Mouse (Mus musculus) right cerebral cortex, adult 2 months (tissue): ENCODE data around the gene Ano10.

ENCODE experiments used
- DNase-seq, 2 experiments: peaks; one replicate each; pipeline ENCODE4 v3.0.0; 2021 to 2022; ENCODE audit warnings: low spot score in 2 of 2

The Ano10 gene

GRCm38 (mm10) chr9:122156389-122157078 lies 137.7 kb downstream of the Ano10 start:
- DNase-seq = no peak

DNA sequence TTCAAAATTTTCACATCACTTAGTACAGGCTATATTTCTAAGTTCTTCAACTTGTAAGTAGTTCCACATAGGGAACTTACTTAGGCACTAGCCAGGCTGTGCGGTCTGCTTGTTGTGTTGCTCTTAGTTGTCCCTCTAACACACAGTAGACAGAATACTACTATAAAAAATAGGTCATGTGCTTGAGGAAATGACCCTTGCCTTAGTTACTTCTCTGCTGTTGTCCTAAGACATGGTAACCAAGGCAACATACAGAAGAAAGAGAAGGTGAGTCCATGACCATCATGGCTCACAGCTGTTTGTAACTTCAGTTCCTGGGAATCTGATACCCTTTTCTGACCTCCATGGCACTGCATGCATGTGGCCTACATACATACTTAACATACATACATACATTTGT lies 139.0 kb downstream of the Ano10 start:
- no peak for DNase-seq

DNA sequence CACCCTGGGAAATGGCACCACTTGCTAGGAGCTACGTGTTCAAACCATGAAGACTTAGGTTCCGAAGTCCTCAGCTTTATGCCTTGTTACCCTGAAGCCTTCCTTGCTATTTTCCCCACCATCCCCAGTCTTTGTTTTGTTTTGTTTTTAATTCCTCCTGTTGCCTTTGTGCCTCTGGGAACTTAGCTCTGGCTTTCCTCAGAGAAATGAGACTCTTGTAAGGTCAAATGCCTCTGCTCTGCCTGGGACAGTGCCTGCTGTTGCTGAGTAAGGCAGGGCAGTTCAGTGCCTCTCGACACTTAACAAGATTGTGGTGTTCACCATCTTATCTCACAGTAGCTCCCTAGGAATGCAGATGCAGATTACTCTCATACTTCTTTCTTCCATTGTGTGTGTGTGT lies 140.8 kb downstream of the Ano10 start:
- DNase-seq = no peak

- DNase-seq = no peak
Observed at GRCm38 (mm10) chr9:122152501-122152900, 141.7 kb downstream of the Ano10 start.

DNA sequence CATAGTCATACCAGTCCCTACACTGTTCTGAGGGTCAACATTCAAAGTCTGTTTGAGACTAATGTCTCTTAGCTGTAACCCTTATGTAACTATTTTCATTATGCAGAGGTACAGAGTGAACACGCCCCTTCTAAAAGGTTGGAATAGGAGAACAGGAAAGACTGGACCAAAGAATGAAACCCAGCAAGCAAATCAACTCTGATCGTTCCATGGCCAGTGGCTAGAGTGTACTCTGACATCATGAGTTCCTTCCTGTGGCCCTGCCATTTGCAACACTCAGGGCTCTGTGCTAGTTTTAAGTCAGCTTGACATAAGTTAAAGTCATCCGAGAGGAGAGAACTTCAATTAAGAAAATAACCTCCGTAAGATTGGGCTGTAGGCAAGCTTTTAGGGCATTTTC lies 142.2 kb downstream of the Ano10 start:
- DNase-seq = no peak

DNA sequence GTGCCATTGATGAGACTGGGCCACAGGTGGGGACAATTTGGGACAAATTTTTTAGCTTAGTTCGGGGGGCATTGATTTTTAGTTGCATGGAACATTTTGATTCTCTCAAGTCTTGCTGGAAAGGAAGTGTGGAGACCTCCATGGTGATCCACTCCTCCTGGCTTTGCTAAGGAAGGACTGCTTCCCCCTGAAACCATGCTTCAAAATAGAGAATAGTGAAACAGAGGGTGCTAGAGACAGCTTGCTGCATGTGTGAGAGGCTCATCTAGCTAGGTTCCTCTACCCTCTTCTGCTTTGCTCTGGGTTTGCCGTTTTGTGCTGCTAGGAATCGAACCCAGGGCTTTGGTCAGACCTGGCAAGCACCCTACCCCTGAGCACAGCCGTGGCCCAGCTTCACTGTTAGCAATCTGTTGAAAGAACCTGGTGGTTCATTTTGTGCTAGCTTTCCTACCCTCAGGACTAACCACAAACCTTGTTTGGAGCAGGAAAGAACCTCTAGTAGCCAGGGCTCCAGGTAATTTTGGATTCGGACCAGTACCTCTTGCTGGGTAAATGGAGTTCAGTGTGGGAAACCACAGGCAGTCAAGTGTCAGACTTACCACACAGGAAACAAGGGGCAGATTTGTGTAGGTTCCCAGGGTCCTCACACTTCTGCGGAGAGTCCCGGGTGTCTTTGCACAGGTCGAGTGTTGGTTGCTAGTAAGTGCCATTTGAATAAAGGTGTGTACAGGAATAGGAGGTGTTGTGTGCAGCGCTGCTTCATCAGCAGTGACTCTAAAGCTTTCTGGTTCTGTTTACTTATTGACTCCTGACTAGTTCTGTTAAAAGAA lies 144.0 kb downstream of the Ano10 start:
- DNase-seq = no peak

- no peak for DNase-seq
Observed at GRCm38 (mm10) chr9:122148356-122148755, 145.9 kb downstream of the Ano10 start.

DNA sequence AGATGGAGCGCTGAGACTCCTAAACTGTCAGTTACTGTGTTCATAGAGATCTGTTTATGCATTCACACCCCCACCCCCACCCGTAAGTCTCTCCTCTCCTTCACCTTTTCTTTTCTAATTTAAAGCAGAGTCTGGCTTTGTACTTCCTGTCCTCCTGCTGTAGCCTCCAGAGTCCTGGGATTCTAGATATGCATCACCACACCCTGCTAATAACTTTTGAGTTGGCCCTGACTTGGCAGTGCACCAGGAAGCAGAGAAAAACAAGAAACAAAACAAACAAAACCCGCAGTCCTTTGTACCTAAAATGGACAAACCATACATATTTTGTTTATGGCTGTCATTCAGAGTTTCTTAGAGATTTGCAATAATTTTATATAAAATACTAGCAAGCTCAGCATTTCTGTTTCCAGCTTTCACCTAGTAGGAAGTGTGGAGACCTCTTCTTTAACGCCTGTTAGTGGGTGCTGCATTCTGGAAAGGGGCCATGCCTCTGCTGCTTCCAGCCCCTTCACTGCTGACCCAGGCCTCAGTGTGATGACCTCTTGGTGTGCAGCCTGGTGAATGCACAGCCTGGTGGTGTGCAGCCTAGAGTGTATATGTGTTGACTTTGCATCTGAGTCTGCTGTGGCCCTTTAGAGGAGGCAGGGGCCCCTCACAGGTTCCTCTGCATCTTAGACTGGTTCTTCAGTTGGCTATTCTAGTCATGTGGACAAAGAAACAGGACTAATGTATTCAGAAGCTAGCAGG lies 147.9 kb downstream of the Ano10 start:
- DNase-seq = no peak

- DNase-seq = no peak
Observed at GRCm38 (mm10) chr9:122145677-122146076, 148.5 kb downstream of the Ano10 start.

DNA sequence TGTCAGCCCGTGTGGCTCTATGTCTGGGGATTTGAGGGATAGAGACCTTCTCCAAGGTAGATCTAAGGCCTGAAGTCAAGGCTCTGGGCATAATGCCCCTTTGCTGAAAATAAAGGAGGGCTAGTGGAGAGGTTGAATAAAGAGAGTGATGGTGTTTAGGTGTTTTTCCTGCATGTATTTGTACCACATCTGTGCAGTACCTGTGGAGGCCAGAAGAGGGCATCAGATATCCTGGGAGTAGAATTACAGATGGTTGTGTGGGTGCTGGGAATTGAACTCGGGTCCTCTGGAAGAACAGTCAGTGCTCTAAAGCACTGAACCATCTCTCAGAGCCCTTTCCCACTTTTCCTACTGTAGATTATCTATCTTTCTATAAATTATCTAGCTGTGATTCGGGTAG lies 149.4 kb downstream of the Ano10 start:
- no peak for DNase-seq

- no peak for DNase-seq
Observed at GRCm38 (mm10) chr9:122143219-122143618, 151.0 kb downstream of the Ano10 start.

- DNase-seq = no peak
Observed at GRCm38 (mm10) chr9:122139236-122139635, 155.0 kb downstream of the Ano10 start.

GRCm38 (mm10) chr9:122138371-122139029 lies 155.7 kb downstream of the Ano10 start:
- DNase-seq = no peak

- no peak for DNase-seq
Observed at GRCm38 (mm10) chr9:122137960-122138359, 156.3 kb downstream of the Ano10 start.

DNA sequence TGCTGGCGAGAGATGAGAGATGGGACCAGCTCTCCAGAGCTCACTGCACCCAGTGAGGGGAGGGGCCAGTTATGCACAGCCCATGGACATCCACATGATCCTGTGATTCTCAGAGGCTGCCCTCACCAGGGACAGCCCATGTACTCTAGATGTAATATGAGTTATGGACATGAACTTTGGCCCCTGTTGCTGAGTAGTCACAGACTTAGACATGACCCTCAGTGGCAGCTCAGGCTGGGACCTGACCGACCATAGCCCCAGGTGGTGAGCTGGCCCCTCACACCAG lies 158.4 kb downstream of the Ano10 start:
- no peak for DNase-seq

- no peak for DNase-seq
Observed at GRCm38 (mm10) chr9:122135095-122135884, 158.9 kb downstream of the Ano10 start.

DNA sequence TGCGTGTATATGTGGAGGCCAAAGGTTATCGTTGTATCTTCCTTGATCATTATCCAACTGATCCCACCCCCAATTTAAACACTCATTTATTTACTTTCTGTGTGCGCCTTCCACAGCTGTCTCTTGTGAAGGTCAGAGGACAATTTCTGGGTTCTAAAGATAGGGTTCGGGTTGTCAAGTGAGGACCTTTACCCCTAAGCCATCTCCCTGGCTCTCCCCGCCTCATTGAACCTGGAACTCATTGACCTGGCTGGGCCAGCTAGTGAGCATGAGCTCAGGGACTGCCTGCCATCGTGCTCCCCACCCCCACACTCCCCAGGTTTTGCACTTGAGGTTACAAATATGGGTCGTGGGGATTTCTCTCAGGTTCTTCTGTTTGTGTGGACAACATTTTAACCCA lies 162.1 kb downstream of the Ano10 start:
- DNase-seq = no peak

GRCm38 (mm10) chr9:122130666-122131065 lies 163.6 kb downstream of the Ano10 start:
- no peak for DNase-seq

DNA sequence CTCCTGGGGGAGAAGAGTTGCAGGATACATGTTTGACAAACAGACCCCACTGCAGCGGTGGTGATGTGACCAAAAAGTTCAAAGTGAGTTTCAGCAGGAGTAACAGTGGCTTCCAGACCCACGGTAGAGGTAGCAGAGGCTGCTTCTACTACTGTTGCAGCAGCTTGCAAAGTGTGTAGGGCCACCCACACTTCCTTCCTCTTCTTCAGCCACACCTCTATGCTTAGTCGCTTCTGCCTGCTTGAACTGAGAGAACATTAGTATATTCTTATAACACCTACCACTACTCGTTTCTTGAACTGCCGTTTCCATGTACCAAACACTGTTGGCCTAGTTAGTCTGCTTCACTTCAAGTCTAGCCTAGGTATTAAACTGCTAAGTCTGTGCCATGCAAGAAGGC lies 165.5 kb downstream of the Ano10 start:
- DNase-seq = peak in 1 of 2 experiments; percentile 29

GRCm38 (mm10) chr9:122127271-122127785 lies 166.9 kb downstream of the Ano10 start:
- no peak for DNase-seq

- no peak for DNase-seq
Observed at GRCm38 (mm10) chr9:122126790-122127189, 167.4 kb downstream of the Ano10 start.
